Comparison of ENCODE assay signal across 12 mouse cellular contexts in genomic region chr1:183107476-183107875, GRCm38 (mm10).
"Had no signal": no experiment of that assay in that cellular context is flagged by ENCODE, and none has a peak within 500 bp of the region (broad histone marks: within the 10 kb centered on the region; RNA-seq: fewer than 3 reads in every experiment).

No protein-coding gene starts in this region.

- H3K4me1 ChIP-seq: liver, embryonic 12.5 days; midbrain, embryonic 12.5 days; stomach, embryonic 15.5 days had no signal

- ATAC-seq: liver, embryonic 12.5 days had no signal

- H3K9ac ChIP-seq: liver, embryonic 12.5 days; lung, embryonic 14.5 days; midbrain, embryonic 12.5 days; stomach, embryonic 15.5 days had no signal

- H3K27ac ChIP-seq: liver, embryonic 12.5 days; macrophage; midbrain, embryonic 12.5 days; stomach, embryonic 15.5 days had no signal

- H3K4me2 ChIP-seq: liver, embryonic 12.5 days; lung, embryonic 14.5 days; midbrain, embryonic 12.5 days; stomach, embryonic 15.5 days had no signal

- H3K4me3 ChIP-seq: liver, embryonic 12.5 days; megakaryocyte, embryonic 14.5 days; midbrain, embryonic 12.5 days; stomach, embryonic 15.5 days had no signal

- H3K36me3 ChIP-seq: liver, embryonic 12.5 days; midbrain, embryonic 12.5 days; stomach, embryonic 15.5 days had no signal

- DNase-seq: kidney, adult 11 months; kidney, postnatal 36 days; layer of hippocampus, adult 9-11 months; layer of hippocampus, postnatal 36 days; lung, embryonic 14.5 days; lung, postnatal 14 days; right cerebral cortex, postnatal 14 days had no signal

- H3K27me3 ChIP-seq: liver, embryonic 12.5 days; megakaryocyte, embryonic 14.5 days; midbrain, embryonic 12.5 days; stomach, embryonic 15.5 days had no signal

- H3K9me3 ChIP-seq: liver, embryonic 12.5 days; megakaryocyte, embryonic 14.5 days; midbrain, embryonic 12.5 days; stomach, embryonic 15.5 days had no signal
